Mouse (Mus musculus) heart, embryonic 15.5 days (tissue): ENCODE data around the gene Cox5a. TPM values are rescaled to one million over a fixed set of nuclear protein-coding genes. Genes with fewer than 3 reads are reported as not detected.

ENCODE experiments used
- ATAC-seq: fragments of 200-750 bp; cut with Nextera tagmentation; replicated peaks from 2 replicates; pipeline ENCODE4 v1.8.0; 2017; ENCODE audit warnings: low read depth, moderate TSS enrichment; ENCODE audit not compliant: insufficient number of reproducible peaks, insufficient read depth, low FRiP score
- H3K27ac ChIP-seq: fragments of 300-500 bp; sonication (generic); 2 replicates; pipeline ENCODE4 v1.5.1; 2015; ENCODE audit warnings: mild to moderate bottlenecking, inconsistent platforms
- H3K27me3 ChIP-seq: fragments of 300-500 bp; sonication (generic); 2 replicates; pipeline ENCODE4 v1.6.1; 2015; ENCODE audit warnings: inconsistent platforms
- H3K36me3 ChIP-seq: fragments of 300-500 bp; sonication (generic); 2 replicates; pipeline ENCODE4 v1.6.1; 2015; ENCODE audit warnings: mild to moderate bottlenecking, inconsistent platforms
- H3K4me1 ChIP-seq: fragments of 300-500 bp; sonication (generic); replicated peaks from 2 replicates; pipeline ENCODE4 v1.6.1; 2015; ENCODE audit warnings: inconsistent platforms
- H3K4me2 ChIP-seq: fragments of 300-500 bp; sonication (generic); 2 replicates; pipeline ENCODE4 v1.6.1; 2015; ENCODE audit warnings: inconsistent platforms, mild to moderate bottlenecking, moderate library complexity
- H3K4me3 ChIP-seq: fragments of 300-500 bp; sonication (generic); 2 replicates; pipeline ENCODE4 v1.5.1; 2015; ENCODE audit warnings: mild to moderate bottlenecking, inconsistent platforms
- H3K9ac ChIP-seq: fragments of 300-500 bp; sonication (generic); 2 replicates; pipeline ENCODE4 v1.6.1; 2015; ENCODE audit warnings: mild to moderate bottlenecking, inconsistent platforms
- H3K9me3 ChIP-seq: fragments of 300-500 bp; sonication (generic); replicated peaks from 2 replicates; pipeline ENCODE4 v1.6.1; 2016; ENCODE audit warnings: inconsistent platforms
- WGBS: fragments of 180-500 bp; shearing (Covaris S2); methylation state at CpG from one replicate; pipeline ENCODE4 v1.1.7; 2015; ENCODE audit warnings: mixed read lengths; 5-methylcytosine and 5-hydroxymethylcytosine counted together
- polyA plus RNA-seq: library from polyadenylated mRNA; unstranded; fragments of >200 nt; fragmentation: Nextera tagmentation; extraction: Ambion mirVana; gene quantifications from 2 replicates; pipeline ENCODE4 v1.2.1, GENCODE M21; 2015

The Cox5a gene
- polyA plus RNA-seq, 1 experiment from 2014 or later, result 1,820 TPM

GRCm38 (mm10) chr9:57562896-57563372 lies 41.9 kb downstream of the Cox5a start:
- Histone ChIP-seq H3K9ac (no peak overlapping the region; the same call in 1 of the 2 replicates), H3K4me1 (peaks cover 47% of the 10 kb centered on the region), H3K4me3 (no peak overlapping the region), H3K36me3 (peaks cover under 1% of the 10 kb centered on the region; the same call in 1 of the 2 replicates), H3K9me3 (no peaks in the 10 kb centered on the region), H3K27ac (peak overlapping the region; percentile 61), H3K4me2 (peak overlapping the region; percentile 82; the same call in 1 of the 2 replicates), H3K27me3 (no peaks in the 10 kb centered on the region)
- WGBS, result 51% methylated on average over 4 of the region's 4 CpGs
- no peak for ATAC-seq

DNA sequence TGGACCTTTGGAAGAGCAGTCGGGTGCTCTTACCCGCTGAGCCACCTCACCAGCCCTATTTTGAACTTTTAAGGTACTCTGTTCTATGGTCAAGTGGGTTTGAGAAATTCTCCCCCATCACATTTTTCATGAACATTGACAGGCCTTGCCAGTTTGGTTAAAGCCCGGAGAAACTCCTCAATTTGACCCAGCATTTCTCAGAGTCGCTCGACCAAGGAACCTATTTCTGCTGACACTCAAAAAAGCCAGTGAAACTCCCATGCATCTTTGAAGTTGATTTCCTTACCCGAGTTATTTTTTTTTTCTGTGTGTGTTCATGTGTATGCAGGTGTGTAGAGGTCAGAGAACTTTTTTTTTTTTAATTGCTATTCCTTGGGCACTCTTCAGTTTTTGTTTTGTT lies 43.5 kb downstream of the Cox5a start:
- no peak overlapping the region for H3K27ac ChIP-seq
- peaks cover 12% of the 10 kb centered on the region; the same call in 1 of the 2 replicates for H3K36me3 ChIP-seq
- H3K27me3 ChIP-seq, result no peaks in the 10 kb centered on the region
- no peak overlapping the region for H3K9ac ChIP-seq
- H3K4me1 ChIP-seq, result peaks cover 47% of the 10 kb centered on the region
- 89% methylated on average over 6 of the region's 6 CpGs for WGBS
- ATAC-seq, result no peak
- no peaks in the 10 kb centered on the region for H3K9me3 ChIP-seq
- H3K4me2 ChIP-seq, result no peak overlapping the region
- no peak overlapping the region for H3K4me3 ChIP-seq

- Histone ChIP-seq H3K36me3 (peaks cover 12% of the 10 kb centered on the region; the same call in 1 of the 2 replicates), H3K27ac (peak overlapping the region; percentile 21; the same call in 1 of the 2 replicates), H3K9me3 (no peaks in the 10 kb centered on the region), H3K27me3 (no peaks in the 10 kb centered on the region), H3K4me2 (no peak overlapping the region), H3K9ac (no peak overlapping the region), H3K4me3 (no peak overlapping the region), H3K4me1 (peaks cover 43% of the 10 kb centered on the region)
- ATAC-seq, result no peak
- 28% methylated on average over 10 of the region's 10 CpGs for WGBS
Measured at GRCm38 (mm10) chr9:57565741-57566221, 44.7 kb downstream of the Cox5a start.

DNA sequence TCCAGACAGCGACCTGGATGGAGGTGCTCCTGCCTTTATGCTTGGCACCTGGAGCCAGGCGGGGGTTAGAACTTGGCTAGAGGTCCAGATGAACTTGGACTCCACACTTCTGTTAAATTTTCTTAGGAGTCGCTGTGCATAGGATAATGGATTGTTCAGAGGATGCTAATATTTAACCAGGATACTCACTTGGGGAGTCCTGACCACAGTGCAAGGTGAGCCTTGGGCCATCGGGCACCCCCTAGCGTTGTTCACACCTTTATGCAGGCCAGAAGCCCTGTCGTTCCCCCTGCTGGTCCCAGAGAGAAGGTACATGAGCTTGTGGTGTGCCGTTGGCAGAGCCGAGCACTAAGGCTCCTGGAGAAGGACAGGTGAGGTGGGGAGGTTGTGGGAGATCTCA lies 45.8 kb downstream of the Cox5a start:
- Histone ChIP-seq H3K9me3 (no peaks in the 10 kb centered on the region), H3K4me2 (no peak overlapping the region), H3K4me3 (no peak overlapping the region), H3K9ac (no peak overlapping the region), H3K27ac (no peak overlapping the region), H3K27me3 (no peaks in the 10 kb centered on the region), H3K36me3 (peaks cover 21% of the 10 kb centered on the region; the same call in 1 of the 2 replicates), H3K4me1 (peaks cover 35% of the 10 kb centered on the region)
- WGBS, result 49% methylated on average over 8 of the region's 8 CpGs
- ATAC-seq, result no peak

GRCm38 (mm10) chr9:57568500-57568899 lies 47.4 kb downstream of the Cox5a start:
- no peak for ATAC-seq
- no peak overlapping the region for H3K4me2 ChIP-seq
- H3K9me3 ChIP-seq, result no peaks in the 10 kb centered on the region
- peaks cover 21% of the 10 kb centered on the region; the same call in 1 of the 2 replicates for H3K36me3 ChIP-seq
- H3K27ac ChIP-seq, result no peak overlapping the region
- H3K27me3 ChIP-seq, result no peaks in the 10 kb centered on the region
- no peak overlapping the region for H3K4me3 ChIP-seq
- no peak overlapping the region for H3K9ac ChIP-seq
- H3K4me1 ChIP-seq, result peaks cover 21% of the 10 kb centered on the region
- 78% methylated on average over 6 of the region's 6 CpGs for WGBS

DNA sequence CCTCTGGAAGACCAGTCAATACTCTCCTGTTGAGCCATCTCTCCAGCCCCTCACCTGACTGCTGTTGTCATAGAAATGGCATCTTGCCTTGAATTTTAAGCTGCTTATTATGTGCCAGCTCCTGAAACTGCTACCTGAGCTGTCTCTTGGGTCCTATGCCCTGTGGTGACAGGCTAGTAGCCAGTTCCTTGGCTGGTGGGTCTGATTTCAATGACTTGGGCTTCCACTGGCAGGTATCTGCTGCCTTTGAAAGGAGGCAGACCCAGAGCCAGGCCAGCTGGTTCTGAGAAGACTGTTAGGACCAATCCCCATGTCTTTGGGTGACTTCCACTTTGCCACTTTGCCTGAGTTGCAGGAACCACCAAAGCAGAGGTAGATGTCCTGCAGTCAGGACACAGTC lies 53.3 kb downstream of the Cox5a start:
- Histone ChIP-seq H3K36me3 (peaks cover 23% of the 10 kb centered on the region; the same call in 1 of the 2 replicates), H3K27me3 (no peaks in the 10 kb centered on the region), H3K4me2 (no peak overlapping the region), H3K9me3 (no peaks in the 10 kb centered on the region), H3K27ac (no peak overlapping the region), H3K4me1 (no peaks in the 10 kb centered on the region), H3K9ac (no peak overlapping the region), H3K4me3 (no peak overlapping the region)
- no peak for ATAC-seq

- Histone ChIP-seq H3K36me3 (peaks cover 24% of the 10 kb centered on the region), H3K9me3 (no peaks in the 10 kb centered on the region), H3K27me3 (no peaks in the 10 kb centered on the region), H3K4me2 (no peak overlapping the region), H3K4me3 (no peak overlapping the region), H3K9ac (no peak overlapping the region), H3K4me1 (no peaks in the 10 kb centered on the region), H3K27ac (no peak overlapping the region)
- 61% methylated on average over 3 of the region's 3 CpGs for WGBS
- ATAC-seq, result no peak
Measured at GRCm38 (mm10) chr9:57575577-57575976, 54.5 kb downstream of the Cox5a start.

- Histone ChIP-seq H3K9ac (no peak overlapping the region), H3K4me3 (no peak overlapping the region), H3K4me1 (no peaks in the 10 kb centered on the region), H3K27ac (no peak overlapping the region), H3K36me3 (peaks cover 32% of the 10 kb centered on the region), H3K27me3 (no peaks in the 10 kb centered on the region), H3K4me2 (no peak overlapping the region), H3K9me3 (no peaks in the 10 kb centered on the region)
- ATAC-seq, result no peak
- 72% methylated on average over 6 of the region's 6 CpGs for WGBS
Measured at GRCm38 (mm10) chr9:57577144-57577849, 56.2 kb downstream of the Cox5a start.

Other genes with a start within 250 kb of the Cox5a start
- gene Ppcdc, start 81.2 kb upstream of the Cox5a start, polyA plus RNA-seq, result 17.0 and 20.0 TPM in 2 replicates
- 7.6 and 9.7 TPM in 2 replicates for gene Scamp5, start 53.2 kb upstream of the Cox5a start, polyA plus RNA-seq
- gene Rpp25, start 17.2 kb upstream of the Cox5a start, polyA plus RNA-seq, result 11.5 and 12.9 TPM in 2 replicates
- 10.6 and 15.1 TPM in 2 replicates for gene Fam219b, start 16.3 kb downstream of the Cox5a start, polyA plus RNA-seq
- 75.2 and 80.6 TPM in 2 replicates for gene Mpi, start 31.5 kb downstream of the Cox5a start, polyA plus RNA-seq
- gene Scamp2, start 39.7 kb downstream of the Cox5a start, polyA plus RNA-seq, result 47.3 and 56.0 TPM in 2 replicates
- gene Ulk3, start 68.2 kb downstream of the Cox5a start, polyA plus RNA-seq, result 14.3 and 21.3 TPM in 2 replicates
- not detected in 2 replicates for gene Cplx3, start 85.0 kb downstream of the Cox5a start, polyA plus RNA-seq
- gene Lman1l, start 99.5 kb downstream of the Cox5a start, polyA plus RNA-seq, result not detected in 2 replicates
- gene Csk, start 132.4 kb downstream of the Cox5a start, polyA plus RNA-seq, result 14.6 and 20.6 TPM in 2 replicates
- not detected in 2 replicates for gene Cyp1a2, start 162.4 kb downstream of the Cox5a start, polyA plus RNA-seq
- gene Cyp1a1, start 166.7 kb downstream of the Cox5a start, polyA plus RNA-seq, result not detected in 2 replicates
- gene Edc3, start 187.3 kb downstream of the Cox5a start, polyA plus RNA-seq, result 13.5 and 21.4 TPM in 2 replicates
- 48.5 and 65.2 TPM in 2 replicates for gene Clk3, start 244.6 kb downstream of the Cox5a start, polyA plus RNA-seq